Mouse (Mus musculus): Measurements from ENCODE around the gene Slc52a3. TPM values are rescaled to one million over a fixed set of nuclear protein-coding genes. Genes with fewer than 3 reads are reported as not detected.
"Not testable (repeated sequence)": the region's sequence is repeated elsewhere in the genome, so short reads cannot be mapped to it uniquely, and the experiment has no call there.

The Slc52a3 gene
- polyA plus RNA-seq, 1 experiment from 2014 or later: 0.03 TPM

DNA sequence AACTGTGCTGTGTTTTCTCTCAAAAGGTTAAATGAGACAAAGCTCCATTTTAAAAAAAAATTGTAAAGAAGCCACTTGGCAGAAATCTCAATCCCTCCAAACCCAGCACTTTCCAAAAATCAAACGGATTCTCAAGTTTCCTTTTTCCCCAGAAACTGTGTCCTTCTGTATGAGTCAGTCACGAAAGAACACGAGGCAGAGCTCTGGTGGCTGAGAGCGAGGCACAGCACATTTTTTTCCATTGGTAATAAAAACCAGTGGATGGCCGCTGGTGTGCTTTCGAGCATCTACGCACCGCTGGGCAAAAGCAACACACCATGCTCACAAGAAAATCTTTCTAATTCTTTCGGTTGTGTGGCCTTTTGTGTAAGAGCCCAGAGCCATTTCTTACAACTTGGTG is 12.3 kb upstream of the Slc52a3 start:
- ATAC-seq (peak; percentile 37), DNase-seq (ENCODE audit: low read depth, low spot score) (no peak)
- H3K27me3 ChIP-seq: no peaks in the 10 kb centered on the region
- CTCF ChIA-PET: interaction anchor here (1.2 to 1.8 kb wide), 3 partner anchors 10 to 108 kb away, joined by 3 to 4 read pairs (median 4); no protein-coding TSS in a partner anchor
- TF ChIP-seq CTCF (IDR thresholded peaks at IDR 0.05): no peak
- POLR2A ChIA-PET: no interaction called here
- in situ Hi-C loops (cut with MboI; ENCODE audit: low pct_unique_long_range_greater_than_20kb): no loop called here

DNA sequence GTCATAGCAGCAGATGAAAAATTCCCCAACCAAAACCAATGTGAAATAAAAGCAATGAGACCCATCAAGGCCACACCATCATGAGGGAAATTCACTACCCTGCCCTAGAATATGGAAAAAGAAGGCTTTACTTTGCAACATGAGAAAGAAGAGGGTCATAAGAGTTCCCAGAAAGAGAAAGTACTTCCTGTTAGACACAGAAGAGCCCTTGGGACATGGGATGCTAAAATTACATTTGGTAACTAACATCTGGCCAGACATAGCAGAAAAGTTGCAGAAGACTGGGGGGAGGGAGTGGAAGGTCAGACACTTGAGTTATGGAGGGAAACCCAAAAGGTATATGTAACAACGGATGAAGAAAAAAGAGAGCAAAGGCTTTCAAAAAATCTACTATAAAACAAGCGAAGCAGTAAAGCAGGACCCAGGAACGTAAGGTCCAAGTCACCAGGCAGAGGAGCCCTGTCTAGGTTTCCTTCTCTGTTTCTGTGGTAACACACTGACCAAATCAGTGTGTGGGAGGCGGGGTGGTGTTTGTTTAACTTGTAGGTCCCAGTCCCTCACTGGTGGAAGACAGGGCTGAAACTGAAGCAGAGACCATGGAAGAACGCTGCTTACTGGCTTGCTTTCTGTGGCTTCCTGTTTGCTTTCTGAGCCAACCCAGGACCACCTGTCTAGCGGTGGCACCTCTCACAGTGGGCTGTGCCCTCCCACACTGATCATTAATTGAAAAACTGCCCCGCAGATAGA is 10.7 kb upstream of the Slc52a3 start:
- H3K27me3 ChIP-seq: no peaks in the 10 kb centered on the region
- TF ChIP-seq CTCF (IDR thresholded peaks at IDR 0.05): no peak
- in situ Hi-C loops (cut with MboI; ENCODE audit: low pct_unique_long_range_greater_than_20kb): no loop called here
- DNase-seq (ENCODE audit: low read depth, low spot score) (no peak), ATAC-seq (no peak)
- POLR2A ChIA-PET: no interaction called here
- CTCF ChIA-PET: interaction anchor here (1.8 kb wide), 1 partner anchor 9 kb away, joined by 4 read pairs; no protein-coding TSS in a partner anchor

DNA sequence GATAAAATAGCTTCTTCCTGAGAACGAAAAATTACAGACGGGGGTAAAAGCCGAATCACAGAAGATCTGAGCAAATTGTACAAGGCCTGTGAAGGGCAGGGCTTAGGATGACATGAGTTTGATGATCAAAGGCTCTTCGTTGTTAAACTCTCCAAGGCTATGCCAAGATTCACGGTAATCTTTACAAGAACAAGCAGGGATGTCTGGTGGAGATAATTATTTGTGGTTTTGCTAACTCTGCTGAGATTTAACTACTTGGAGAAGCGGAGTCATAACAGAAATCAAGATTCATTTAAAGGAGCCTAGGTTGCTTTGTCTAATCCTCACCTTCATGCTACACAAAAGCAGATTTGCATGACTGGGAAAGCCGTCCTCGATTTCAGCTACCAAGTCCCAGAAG is 9.4 kb upstream of the Slc52a3 start:
- ATAC-seq (no peak), DNase-seq (ENCODE audit: low read depth, low spot score) (no peak)
- H3K27me3 ChIP-seq: no peaks in the 10 kb centered on the region
- ChIA-PET CTCF (interaction anchor here (1.0 to 1.4 kb wide), 4 partner anchors 16 to 113 kb away, joined by 3 to 5 read pairs (median 3); no protein-coding TSS in a partner anchor), POLR2A (no interaction called here)
- in situ Hi-C loops (cut with MboI; ENCODE audit: low pct_unique_long_range_greater_than_20kb): no loop called here
- TF ChIP-seq CTCF (IDR thresholded peaks at IDR 0.05): no peak

DNA sequence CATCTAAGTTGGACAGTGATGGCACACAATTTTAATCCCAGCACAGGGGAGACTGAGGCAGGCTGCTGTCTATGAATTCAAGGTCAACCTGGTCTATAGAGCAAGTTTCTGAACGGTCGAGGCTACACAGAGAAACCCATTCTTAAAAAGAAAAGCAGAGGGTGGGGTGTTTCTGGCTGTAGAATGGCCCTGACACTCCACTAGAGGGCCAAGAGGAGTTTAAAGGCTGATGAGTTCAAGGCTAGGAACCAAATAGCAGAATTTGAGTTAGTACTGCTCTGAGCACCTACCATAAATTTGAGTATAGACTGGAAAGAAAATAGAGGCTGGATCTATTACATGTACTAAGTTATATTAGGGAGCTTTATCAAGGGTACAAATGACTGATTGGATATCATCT is 7.3 kb upstream of the Slc52a3 start:
- no peaks in the 10 kb centered on the region for H3K27me3 ChIP-seq
- in situ Hi-C loops (cut with MboI; ENCODE audit: low pct_unique_long_range_greater_than_20kb): no loop called here
- DNase-seq (ENCODE audit: low read depth, low spot score): no peak
- no peak for ATAC-seq
- POLR2A ChIA-PET: no interaction called here
- CTCF ChIA-PET: interaction anchor here (1.3 kb wide), 1 partner anchor 113 kb away, joined by 8 read pairs; no protein-coding TSS in a partner anchor
- TF ChIP-seq CTCF (IDR thresholded peaks at IDR 0.05): no peak

DNA sequence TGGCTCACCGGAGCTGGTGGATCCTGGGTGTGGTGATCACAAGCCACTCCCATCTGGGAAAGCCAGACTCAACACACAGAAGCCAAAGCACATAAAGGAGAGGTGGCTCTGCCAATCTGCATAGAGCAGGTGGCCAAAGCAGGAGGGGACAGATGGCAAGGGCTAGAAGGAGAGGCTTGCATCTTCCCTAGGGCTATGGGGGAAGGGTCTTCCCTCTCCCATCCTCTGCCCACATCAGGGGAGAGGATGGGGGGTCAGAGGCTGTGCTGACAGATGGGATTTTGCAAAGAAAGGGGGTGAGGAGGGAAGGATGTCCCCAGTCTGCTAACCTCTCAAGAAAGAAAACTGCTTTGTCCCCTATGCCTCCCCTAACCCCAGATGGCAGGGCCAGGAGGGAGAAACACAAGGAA is 5.3 kb upstream of the Slc52a3 start:
- ChIA-PET CTCF (no interaction called here), POLR2A (no interaction called here)
- H3K27me3 ChIP-seq: no peaks in the 10 kb centered on the region
- no peak for TF ChIP-seq CTCF (IDR thresholded peaks at IDR 0.05)
- DNase-seq (ENCODE audit: low read depth, low spot score) (no peak), ATAC-seq (no peak)
- in situ Hi-C loops (cut with MboI; ENCODE audit: low pct_unique_long_range_greater_than_20kb): loop anchor here (5.0 to 10.0 kb wide), 2 partner anchors 56 to 114 kb away; no protein-coding TSS in a partner anchor

GRCm38 (mm10) chr2:151991446-151991845 is 4.9 kb upstream of the Slc52a3 start:
- in situ Hi-C loops (cut with MboI; ENCODE audit: low pct_unique_long_range_greater_than_20kb): loop anchor here (5.0 to 10.0 kb wide), 2 partner anchors 57 to 114 kb away; no protein-coding TSS in a partner anchor
- DNase-seq (ENCODE audit: low read depth, low spot score): no peak
- ChIA-PET POLR2A (no interaction called here), CTCF (no interaction called here)
- TF ChIP-seq CTCF (IDR thresholded peaks at IDR 0.05): no peak
- no peak for ATAC-seq
- H3K27me3 ChIP-seq: no peaks in the 10 kb centered on the region

- ChIA-PET CTCF (interaction anchor here (0.8 to 2.8 kb wide), 11 partner anchors 10 to 120 kb away, joined by 3 to 11 read pairs (median 4); no protein-coding TSS in a partner anchor), POLR2A (interaction anchor here (0.6 to 0.7 kb wide), 2 partner anchors 14 to 315 kb away, joined by 3 read pairs; partner anchors contain the start of gene Fam110a)
- H3K27me3 ChIP-seq: no peaks in the 10 kb centered on the region
- TF ChIP-seq CTCF (IDR thresholded peaks at IDR 0.05): peak; percentile 92
- ATAC-seq (peak; percentile 66), DNase-seq (ENCODE audit: low read depth, low spot score) (no peak)
- in situ Hi-C loops (cut with MboI; ENCODE audit: low pct_unique_long_range_greater_than_20kb): loop anchor here (5.0 to 10.0 kb wide), 2 partner anchors 60 to 117 kb away; no protein-coding TSS in a partner anchor
These were observed 1.8 kb upstream of the Slc52a3 start for GRCm38 (mm10) chr2:151994350-151995122.

GRCm38 (mm10) chr2:151997190-151997575 is 872 bp downstream of the Slc52a3 start:
- in situ Hi-C loops (cut with MboI; ENCODE audit: low pct_unique_long_range_greater_than_20kb): loop anchor here (10.0 kb wide), 1 partner anchor 62 kb away; no protein-coding TSS in a partner anchor
- CTCF ChIA-PET: interaction anchor here (2.4 kb wide), 1 partner anchor 123 kb away, joined by 7 read pairs; no protein-coding TSS in a partner anchor
- not testable (repeated sequence) for H3K27me3 ChIP-seq; ATAC-seq; DNase-seq (ENCODE audit: low read depth, low spot score)
- POLR2A ChIA-PET: interaction anchor here (0.7 kb wide), 1 partner anchor 99 kb away, joined by 4 read pairs; no protein-coding TSS in a partner anchor

GRCm38 (mm10) chr2:151997776-151998504 is 1.6 kb downstream of the Slc52a3 start:
- in situ Hi-C loops (cut with MboI; ENCODE audit: low pct_unique_long_range_greater_than_20kb): loop anchor here (10.0 kb wide), 1 partner anchor 63 kb away; no protein-coding TSS in a partner anchor
- ChIA-PET CTCF (interaction anchor here (1.1 kb wide), 1 partner anchor 22 kb away, joined by 3 read pairs; no protein-coding TSS in a partner anchor), POLR2A (no interaction called here)
- DNase-seq (ENCODE audit: low read depth, low spot score) (no peak), ATAC-seq (no peak)
- H3K27me3 ChIP-seq: no peaks in the 10 kb centered on the region
- no peak for TF ChIP-seq CTCF (IDR thresholded peaks at IDR 0.05)

GRCm38 (mm10) chr2:151998505-151998899 is 2.2 kb downstream of the Slc52a3 start:
- ATAC-seq: no peak
- CTCF ChIA-PET: interaction anchor here (1.1 kb wide), 1 partner anchor 22 kb away, joined by 3 read pairs; no protein-coding TSS in a partner anchor
- in situ Hi-C loops (cut with MboI; ENCODE audit: low pct_unique_long_range_greater_than_20kb): loop anchor here (10.0 kb wide), 1 partner anchor 64 kb away; no protein-coding TSS in a partner anchor
- DNase-seq (ENCODE audit: low read depth, low spot score): no peak
- no peak for TF ChIP-seq CTCF (IDR thresholded peaks at IDR 0.05)
- H3K27me3 ChIP-seq: no peaks in the 10 kb centered on the region
- POLR2A ChIA-PET: no interaction called here

Data from Patski (cell line).